8 mouse cellular contexts compared by ENCODE assay signal in the genomic region with DNA sequence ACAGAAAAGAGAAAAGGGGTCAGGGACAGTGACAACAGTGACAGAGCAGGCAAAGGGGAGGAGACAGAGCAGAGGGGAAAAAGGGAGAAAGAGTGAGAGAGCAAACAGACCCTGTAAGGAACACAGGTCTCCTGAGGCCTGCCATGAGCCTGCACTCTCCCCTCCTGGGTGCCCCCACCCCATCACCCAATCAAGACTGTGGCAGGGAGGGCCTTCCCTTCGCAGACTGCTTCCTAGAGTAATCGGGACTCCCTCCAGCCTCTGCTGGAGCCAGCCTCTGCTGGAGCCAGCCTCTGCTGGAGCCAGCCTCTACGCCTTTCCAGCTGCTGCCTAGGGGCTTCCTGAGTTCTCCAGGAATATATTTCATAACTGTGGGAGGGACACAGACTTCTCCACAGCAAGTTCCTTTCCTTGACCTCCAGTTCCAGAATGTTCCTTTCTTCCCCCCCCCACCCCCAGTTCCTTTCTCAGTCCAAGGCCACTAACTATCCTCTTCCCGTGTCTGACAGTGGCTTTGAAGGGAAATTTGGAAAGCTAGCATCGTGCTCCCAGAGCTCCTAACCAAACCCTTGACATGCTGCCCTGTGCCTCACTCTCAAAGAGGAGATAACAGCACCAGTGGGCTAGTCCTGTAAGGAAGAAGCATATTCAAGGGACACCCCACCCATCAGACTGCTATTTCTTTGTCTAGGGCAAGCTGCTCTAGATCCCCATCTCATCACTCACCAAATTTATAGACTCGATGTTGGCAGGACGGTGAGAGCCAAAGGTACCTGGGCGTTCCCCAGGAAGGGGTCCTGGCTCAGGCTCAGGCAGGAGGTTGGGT. TPM values are rescaled to one million over a fixed set of nuclear protein-coding genes. Genes with fewer than 3 reads are reported as not detected.
DNase-seq lines count a peak whose midpoint lies in the region; TF ChIP-seq lines count a peak whose summit lies in the region.

No protein-coding gene starts in this region.

- no peaks in the 10 kb centered on the region for H3K36me3 ChIP-seq in kidney, adult 2 months (ENCODE audit: control insufficient read depth, insufficient read depth, low read length)

- H3K4me1 ChIP-seq in kidney, adult 2 months (ENCODE audit: control insufficient read depth, insufficient read depth, low read length), result peaks cover 28% of the 10 kb centered on the region

- TF ChIP-seq POLR2A in kidney, adult 2 months (IDR thresholded peaks at IDR 0.05; ENCODE audit: low read depth, low read length), result no peak

- 47% methylated on average over 8 of the region's 8 CpGs for WGBS in kidney, adult 2 months

- H3K27me3 ChIP-seq in kidney, adult 2 months (replicated peaks; ENCODE audit: control insufficient read depth, insufficient read depth, low read length), result no peaks in the 10 kb centered on the region

- peak overlapping the region; percentile 92 for H3K27ac ChIP-seq in kidney, adult 2 months (ENCODE audit: insufficient read depth, low read depth, low read length)

- H3K4me3 ChIP-seq in kidney, adult 2 months (ENCODE audit: insufficient read depth, low read depth, low read length), result peak overlapping the region; percentile 34

- TF ChIP-seq CTCF in kidney, adult 2 months (conservative IDR thresholded peaks at IDR 0.05; ENCODE audit: insufficient read depth, insufficient read length, low read depth, low read length), result no peak

- DNase-seq in cerebellum, adult 18-20 months, result peak; percentile 33 to 49
- no peak for DNase-seq in cerebellum, postnatal 4 days (ENCODE audit: low spot score in 2 of 2)
- DNase-seq in cerebellum, postnatal 10 days, result peak; percentile 64 to 67
- peak; percentile 66 to 73 for DNase-seq in heart, adult 9 months (ENCODE audit: low spot score in 2 of 2)
- peak; percentile 70 for DNase-seq in kidney, adult 2 months
- DNase-seq in lung, postnatal 10 days, result peak; percentile 73
- DNase-seq in retina, postnatal 1 day, result no peak
- no peak for DNase-seq in layer of hippocampus, adult 18-20 months (ENCODE audit: low spot score in 2 of 2)

RNA-seq across cellular contexts. Expression of a gene that starts 6.6 kb away (rescaled TPM):
- 89.5 and 90.4 TPM in 2 replicates for polyA plus RNA-seq in kidney, adult 2 months (2012; rRNA removed)
- 10 to 100 TPM; 16.4 to 20.4 TPM for total RNA-seq in layer of hippocampus, adult 18-20 months (2021)

RNA-seq across cellular contexts. Expression of a gene that starts 9.1 kb away (rescaled TPM):
- 6.4 and 7.1 TPM in 2 replicates for polyA plus RNA-seq in kidney, adult 2 months (2012; rRNA removed)
- not detected for total RNA-seq in layer of hippocampus, adult 18-20 months (2021)

RNA-seq across cellular contexts. Expression of a gene that starts 19.7 kb away (rescaled TPM):
- 369 and 408 TPM in 2 replicates for polyA plus RNA-seq in kidney, adult 2 months (2012; rRNA removed)
- total RNA-seq in layer of hippocampus, adult 18-20 months (2021), result 1,000 to 10,000 TPM; 1,799 to 1,827 TPM

RNA-seq across cellular contexts. Expression of a gene that starts 29.1 kb away (rescaled TPM):
- polyA plus RNA-seq in kidney, adult 2 months (2012; rRNA removed), result 75.5 and 96.1 TPM in 2 replicates
- total RNA-seq in layer of hippocampus, adult 18-20 months (2021), result 10 to 100 TPM; 26.2 to 29.9 TPM

RNA-seq across cellular contexts. Expression of a gene that starts 37.3 kb away (rescaled TPM):
- 4.3 and 5.8 TPM in 2 replicates for polyA plus RNA-seq in kidney, adult 2 months (2012; rRNA removed)
- 1 to 10 TPM; 2.3 to 2.5 TPM for total RNA-seq in layer of hippocampus, adult 18-20 months (2021)

Comparison
In these comparisons a context has a peak if more than half of its experiments do, and no peak if none do; other contexts are left out.
1. DNase-seq: peak in cerebellum, adult 18-20 months (2 of 2), cerebellum, postnatal 10 days (2 of 2), heart, adult 9 months (2 of 2), kidney, adult 2 months (single experiment) and lung, postnatal 10 days (single experiment); none in cerebellum, postnatal 4 days (0 of 2), retina, postnatal 1 day (single experiment) and layer of hippocampus, adult 18-20 months (0 of 2).